Mouse (Mus musculus) heart, adult 2 months (tissue): ENCODE results near the gene Foxo6. TPM values are rescaled to one million over a fixed set of nuclear protein-coding genes. Genes with fewer than 3 reads are reported as not detected.

Source experiments
- DNase-seq, 2 experiments: peaks; one replicate each; pipeline ENCODE4 v3.0.0; 2021
- H3K27ac ChIP-seq: fragments of 200-600 bp; 2 replicates; pipeline ENCODE4 v1.8.1; 2022
- H3K27me3 ChIP-seq: fragments of 200-500 bp; 2 replicates; pipeline ENCODE4 v1.6.1; 2012; ENCODE audit warnings: mild to moderate bottlenecking, low read length, inconsistent platforms, mixed read lengths; ENCODE audit not compliant: control insufficient read depth, insufficient read depth
- H3K36me3 ChIP-seq: fragments of 200-500 bp; 2 replicates; pipeline ENCODE4 v1.6.1; 2012; ENCODE audit warnings: low read length, inconsistent platforms; ENCODE audit not compliant: control insufficient read depth, insufficient read depth
- H3K4me1 ChIP-seq: fragments of 200-500 bp; 2 replicates; pipeline ENCODE4 v1.6.1; 2011; ENCODE audit warnings: low read length; ENCODE audit not compliant: control insufficient read depth, insufficient read depth
- H3K4me3 ChIP-seq: fragments of 200-600 bp; 2 replicates; pipeline ENCODE4 v1.8.1; 2022
- H3K79me2 ChIP-seq: fragments of 200-500 bp; replicated peaks from 2 replicates; pipeline ENCODE4 v1.6.1; 2012; ENCODE audit warnings: mild to moderate bottlenecking, inconsistent platforms, low read length, moderate library complexity, mixed read lengths; ENCODE audit not compliant: control insufficient read depth, insufficient read depth
- H3K9ac ChIP-seq: fragments of 200-500 bp; 2 replicates; pipeline ENCODE4 v1.6.1; 2012; ENCODE audit warnings: low read depth, mild to moderate bottlenecking, control low read depth, inconsistent platforms, low read length, mixed read lengths
- CTCF ChIP-seq: fragments of 200-600 bp; IDR thresholded peaks from 2 replicates; pipeline ENCODE4 v1.8.1; 2022; ENCODE audit warnings: antibody characterized with exemption, mild to moderate bottlenecking, moderate library complexity
- EP300 ChIP-seq: fragments of 200-500 bp; IDR thresholded peaks from 2 replicates; pipeline ENCODE4 v1.6.1; 2011; ENCODE audit warnings: low read depth, low read length, control low read depth; ENCODE audit not compliant: insufficient read depth
- POLR2A ChIP-seq: fragments of 200-500 bp; IDR thresholded peaks from 2 replicates; pipeline ENCODE4 v1.6.1; 2011; ENCODE audit warnings: mild to moderate bottlenecking, low read depth, low read length, control low read depth; ENCODE audit not compliant: insufficient read depth
- WGBS: fragments of 180-500 bp; shearing (Covaris S2); methylation state at CpG from one replicate; pipeline ENCODE4 v1.1.7; 2018; 5-methylcytosine and 5-hydroxymethylcytosine counted together
- intact Hi-C: fragments of 180-260 bp; cut with DNase I; formaldehyde crosslinking; loops from one replicate; pipeline ENCODE4 v1.15.1; 2025
- polyA plus RNA-seq: library from polyadenylated mRNA; depleted of rRNA; stranded (reverse); fragments of >200 nt; gene quantifications from 2 replicates; pipeline ENCODE4 v1.2.3, GENCODE M21; 2012
- total RNA-seq, 2 experiments: library from RNA; stranded (reverse); gene quantifications; 2 replicates each; pipeline ENCODE4 v1.2.3; 2021

Foxo6 gene
- total and polyA plus RNA-seq, 3 experiments, result 3.3 to 5.5 (median 5.4) TPM

- Histone ChIP-seq H3K27me3 (no peaks in the 10 kb centered on the region), H3K9ac (no peak overlapping the region), H3K79me2 (no peaks in the 10 kb centered on the region), H3K4me1 (no peaks in the 10 kb centered on the region), H3K36me3 (no peaks in the 10 kb centered on the region), H3K4me3 (no peak overlapping the region), H3K27ac (no peak overlapping the region)
- TF ChIP-seq EP300 (no peak), POLR2A (no peak), CTCF (no peak)
- no peak for DNase-seq
- WGBS, result 63% methylated on average over 4 of the region's 4 CpGs
- intact Hi-C loops, result no loop called here
Measured at GRCm38 (mm10) chr4:120325748-120326147, 38.6 kb upstream of the Foxo6 start.

- H3K4me3 ChIP-seq, result no peak overlapping the region
- intact Hi-C loops, result no loop called here
- no peak overlapping the region for H3K27ac ChIP-seq
- no peaks in the 10 kb centered on the region for H3K36me3 ChIP-seq
- H3K27me3 ChIP-seq, result no peaks in the 10 kb centered on the region
- no peaks in the 10 kb centered on the region for H3K79me2 ChIP-seq
- 73% methylated on average over 6 of the region's 6 CpGs for WGBS
- TF ChIP-seq CTCF, result no peak
- TF ChIP-seq EP300, result no peak
- TF ChIP-seq POLR2A, result no peak
- H3K4me1 ChIP-seq, result no peaks in the 10 kb centered on the region
- no peak for DNase-seq
- H3K9ac ChIP-seq, result no peak overlapping the region
Measured at GRCm38 (mm10) chr4:120325051-120325450, 37.9 kb upstream of the Foxo6 start.

GRCm38 (mm10) chr4:120323858-120324257 is 36.7 kb upstream of the Foxo6 start:
- intact Hi-C loops, result loop anchor here (1.0 to 5.0 kb wide), 2 partner anchors 99 to 202 kb away; no protein-coding TSS in a partner anchor
- DNase-seq, result no peak
- no peak overlapping the region for H3K4me3 ChIP-seq
- no peaks in the 10 kb centered on the region for H3K79me2 ChIP-seq
- no peak overlapping the region for H3K9ac ChIP-seq
- 67% methylated on average over 1 of the region's 1 CpGs for WGBS
- H3K27me3 ChIP-seq, result no peaks in the 10 kb centered on the region
- H3K4me1 ChIP-seq, result no peaks in the 10 kb centered on the region
- no peaks in the 10 kb centered on the region for H3K36me3 ChIP-seq
- no peak overlapping the region for H3K27ac ChIP-seq
- no peak for TF ChIP-seq EP300
- TF ChIP-seq CTCF, result no peak
- TF ChIP-seq POLR2A, result no peak

GRCm38 (mm10) chr4:120323198-120323597 is 36.0 kb upstream of the Foxo6 start:
- intact Hi-C loops, result loop anchor here (1.0 to 5.0 kb wide), 2 partner anchors 98 to 201 kb away; no protein-coding TSS in a partner anchor
- WGBS, result 24% methylated on average over 6 of the region's 6 CpGs
- Histone ChIP-seq H3K4me1 (no peaks in the 10 kb centered on the region), H3K79me2 (no peaks in the 10 kb centered on the region), H3K27me3 (no peaks in the 10 kb centered on the region), H3K36me3 (no peaks in the 10 kb centered on the region), H3K9ac (no peak overlapping the region), H3K27ac (no peak overlapping the region), H3K4me3 (no peak overlapping the region)
- DNase-seq, result peak; percentile 36 to 52
- TF ChIP-seq POLR2A (no peak), CTCF (peak; percentile 78), EP300 (0 out of 2 replicates have a peak, but pooled peaks have one; percentile 23)

- intact Hi-C loops, result no loop called here
- Histone ChIP-seq H3K36me3 (no peaks in the 10 kb centered on the region), H3K27me3 (no peaks in the 10 kb centered on the region), H3K9ac (no peak overlapping the region), H3K27ac (no peak overlapping the region), H3K79me2 (no peaks in the 10 kb centered on the region), H3K4me1 (no peaks in the 10 kb centered on the region), H3K4me3 (no peak overlapping the region)
- TF ChIP-seq POLR2A (no peak), EP300 (no peak), CTCF (no peak)
- 56% methylated on average over 2 of the region's 2 CpGs for WGBS
- DNase-seq, result no peak
Measured at GRCm38 (mm10) chr4:120317541-120317940, 30.4 kb upstream of the Foxo6 start.

- Histone ChIP-seq H3K4me1 (no peaks in the 10 kb centered on the region), H3K4me3 (no peak overlapping the region), H3K36me3 (no peaks in the 10 kb centered on the region), H3K27me3 (no peaks in the 10 kb centered on the region), H3K9ac (no peak overlapping the region), H3K79me2 (no peaks in the 10 kb centered on the region), H3K27ac (no peak overlapping the region)
- no peak for TF ChIP-seq EP300
- no peak for TF ChIP-seq POLR2A
- TF ChIP-seq CTCF, result no peak
- intact Hi-C loops, result no loop called here
- no peak for DNase-seq
- WGBS, result 85% methylated on average over 4 of the region's 4 CpGs
Measured at GRCm38 (mm10) chr4:120316716-120317115, 29.6 kb upstream of the Foxo6 start.
